Mouse (Mus musculus) lung, postnatal 0 days (tissue): ENCODE measurements around the gene Srpk2.

Source experiments
- CTCF ChIP-seq: IDR thresholded peaks from 2 replicates; pipeline ENCODE4 v1.5.1; 2016; ENCODE audit warnings: antibody characterized with exemption, mild to moderate bottlenecking
- EP300 ChIP-seq: IDR thresholded peaks from 2 replicates; pipeline ENCODE4 v1.6.1; 2016; ENCODE audit warnings: antibody characterized with exemption, mild to moderate bottlenecking, control low read depth

DNA sequence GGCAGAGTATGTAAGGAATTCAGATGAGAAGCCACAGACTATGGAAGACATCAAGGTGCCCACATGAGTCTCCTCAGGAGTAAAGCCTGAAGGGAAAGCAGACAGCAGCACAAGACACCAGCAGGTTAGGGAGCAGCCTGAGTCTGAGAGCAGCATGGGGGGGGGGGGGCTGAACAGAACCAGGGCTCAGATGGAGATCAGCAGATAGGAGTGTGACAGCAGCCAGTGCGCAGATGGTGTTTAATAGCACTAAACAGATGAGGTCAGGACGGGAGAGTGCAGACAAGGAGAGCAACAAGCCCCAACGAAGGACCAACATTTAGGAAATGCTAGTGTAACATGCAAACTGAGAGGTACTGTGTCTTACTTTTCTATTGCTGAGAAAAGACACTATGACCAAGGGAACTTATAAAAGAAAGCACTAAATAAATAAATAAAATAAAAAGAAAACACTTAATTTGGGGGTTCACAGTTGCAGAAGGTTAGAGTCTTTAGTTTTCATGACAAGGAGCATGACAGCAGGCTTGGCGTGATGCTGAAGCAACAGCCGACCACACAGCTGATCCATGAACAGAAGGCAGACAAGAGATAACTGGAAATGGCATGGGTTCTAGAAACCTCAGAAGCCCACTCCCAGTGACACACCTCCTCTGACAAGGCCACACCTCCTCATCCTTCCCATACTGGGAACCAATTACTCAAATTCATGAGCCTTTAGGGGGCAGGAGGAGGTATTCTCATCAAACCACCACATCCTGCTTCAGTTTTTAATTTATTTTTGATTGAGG lies 84.5 kb downstream of the Srpk2 start:
- TF ChIP-seq EP300 = no peak
- TF ChIP-seq CTCF = no peak
